Mouse (Mus musculus) liver, postnatal 0 days (tissue): Measurements from ENCODE around the gene Slc35d2. TPM values are rescaled to one million over a fixed set of nuclear protein-coding genes. Genes with fewer than 3 reads are reported as not detected.
"Not testable (repeated sequence)": the region's sequence is repeated elsewhere in the genome, so short reads cannot be mapped to it uniquely, and the experiment has no call there.

Source experiments
- ATAC-seq: fragments of 200-750 bp; cut with Nextera tagmentation; 2 replicates; pipeline ENCODE4 v1.8.0; 2017; ENCODE audit warnings: mild to moderate bottlenecking, moderate library complexity
- DNase-seq: peaks from one replicate; pipeline ENCODE4 v3.0.0-alpha.2; 2016
- H3K27ac ChIP-seq: fragments of 300-500 bp; sonication (generic); 2 replicates; pipeline ENCODE4 v1.5.1; 2014; ENCODE audit warnings: antibody characterized with exemption, moderate library complexity, mild to moderate bottlenecking, low read depth
- H3K27me3 ChIP-seq: fragments of 300-500 bp; sonication (generic); 2 replicates; pipeline ENCODE4 v1.6.1; 2014; ENCODE audit warnings: low read length, control low read depth, mixed read lengths; ENCODE audit not compliant: insufficient read depth
- H3K36me3 ChIP-seq: fragments of 300-500 bp; sonication (generic); replicated peaks from 2 replicates; pipeline ENCODE4 v1.6.1; 2014; ENCODE audit warnings: mild to moderate bottlenecking, control low read depth, low read length, moderate library complexity, mixed read lengths; ENCODE audit not compliant: insufficient read depth
- H3K4me1 ChIP-seq: fragments of 300-500 bp; sonication (generic); 2 replicates; pipeline ENCODE4 v1.6.1; 2014; ENCODE audit warnings: antibody characterized with exemption, mild to moderate bottlenecking, control low read depth; ENCODE audit not compliant: insufficient read depth
- H3K4me2 ChIP-seq: fragments of 300-500 bp; sonication (generic); 2 replicates; pipeline ENCODE4 v1.6.1; 2014; ENCODE audit warnings: low read depth, mild to moderate bottlenecking, low read length, moderate library complexity, mixed read lengths
- H3K4me3 ChIP-seq: fragments of 300-500 bp; sonication (generic); 2 replicates; pipeline ENCODE4 v1.5.1; 2014; ENCODE audit warnings: low read depth, low read length
- H3K9ac ChIP-seq: fragments of 300-500 bp; sonication (generic); replicated peaks from 2 replicates; pipeline ENCODE4 v1.6.1; 2014; ENCODE audit warnings: mild to moderate bottlenecking, moderate library complexity
- H3K9me3 ChIP-seq: fragments of 300-500 bp; sonication (generic); 2 replicates; pipeline ENCODE4 v1.6.1; 2016; ENCODE audit warnings: mild to moderate bottlenecking, control low read depth, low read length, mixed read lengths
- CTCF ChIP-seq: sonication (generic); IDR thresholded peaks from 2 replicates; pipeline ENCODE4 v1.5.1; 2016; ENCODE audit warnings: antibody characterized with exemption, low read depth
- EP300 ChIP-seq: IDR thresholded peaks from 2 replicates; pipeline ENCODE4 v1.6.1; 2016; ENCODE audit warnings: antibody characterized with exemption, low read depth, mild to moderate bottlenecking
- WGBS: fragments of 180-500 bp; shearing (Covaris S2); extraction: QIAGEN DNeasy Blood & Tissue Kit; methylation state at CpG from one replicate; pipeline ENCODE4 v1.1.7; 2014; ENCODE audit not compliant: insufficient replicate concordance; 5-methylcytosine and 5-hydroxymethylcytosine counted together
- polyA plus RNA-seq: library from polyadenylated mRNA; unstranded; fragments of >200 nt; fragmentation: Nextera tagmentation; extraction: Ambion mirVana; gene quantifications from 2 replicates; pipeline ENCODE4 v1.2.1, GENCODE M21; 2015

Gene Slc35d2
- polyA plus RNA-seq, 1 experiment from 2014 or later, result 11.8 TPM

GRCm38 (mm10) chr13:64053959-64054358, 75.2 kb downstream of the Slc35d2 start:
- ATAC-seq (no peak), DNase-seq (no peak)
- H3K27me3 ChIP-seq, result no peaks in the 10 kb centered on the region
- H3K4me3 ChIP-seq, result no peak overlapping the region
- peaks cover 7% of the 10 kb centered on the region for H3K9me3 ChIP-seq
- no peaks in the 10 kb centered on the region for H3K36me3 ChIP-seq
- WGBS, result 46% methylated on average over 1 of the region's 1 CpGs
- H3K4me2 ChIP-seq, result no peak overlapping the region
- no peak overlapping the region for H3K27ac ChIP-seq
- no peak overlapping the region for H3K9ac ChIP-seq
- H3K4me1 ChIP-seq, result no peaks in the 10 kb centered on the region
- no peak for TF ChIP-seq EP300
- no peak for TF ChIP-seq CTCF

DNA sequence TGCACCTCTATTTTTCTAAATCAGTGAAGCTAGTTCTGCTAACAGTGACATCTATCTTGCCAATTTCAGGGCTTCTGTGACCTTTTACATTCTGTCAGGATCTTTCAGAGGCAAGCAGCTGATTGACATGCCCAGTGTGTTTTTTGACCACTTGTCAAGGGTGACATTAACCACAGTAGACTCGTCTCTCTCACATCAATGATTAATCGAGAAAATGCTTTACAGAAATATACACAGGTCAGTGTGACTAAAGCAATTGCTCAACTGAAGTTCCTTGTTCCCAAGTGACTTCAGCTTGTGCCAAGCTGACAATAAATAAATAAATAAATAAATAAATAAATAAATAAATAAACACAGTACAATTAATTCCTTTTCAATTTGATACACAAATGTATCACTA, 76.9 kb downstream of the Slc35d2 start:
- ATAC-seq, result peak; percentile 63
- H3K27ac ChIP-seq, H3K36me3 ChIP-seq, H3K4me3 ChIP-seq, H3K4me1 ChIP-seq, H3K27me3 ChIP-seq, DNase-seq, H3K9me3 ChIP-seq, H3K9ac ChIP-seq, H3K4me2 ChIP-seq: not testable (repeated sequence)
- WGBS, result 55% methylated on average over 2 of the region's 2 CpGs

DNA sequence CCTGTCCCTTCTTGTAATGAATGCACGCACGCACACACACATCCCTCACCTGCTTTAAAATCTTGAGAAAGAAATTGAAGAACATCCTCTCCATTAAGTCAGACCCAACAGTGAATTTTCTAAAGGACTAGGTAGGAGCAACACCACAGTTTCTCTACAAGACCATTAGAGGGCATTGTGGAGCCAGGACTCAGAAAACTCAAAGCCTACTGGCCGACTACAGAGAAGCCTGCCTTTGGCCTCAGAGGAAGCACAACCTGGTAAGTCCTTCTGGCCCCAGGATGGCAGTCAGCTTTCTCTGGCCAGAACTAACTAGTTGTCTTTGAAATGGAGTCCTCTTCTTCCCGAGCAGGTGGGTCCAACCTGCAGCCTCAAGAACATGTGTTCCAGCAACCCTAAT, 78.3 kb downstream of the Slc35d2 start:
- Histone ChIP-seq H3K9ac (no peak overlapping the region), H3K27me3 (no peaks in the 10 kb centered on the region), H3K9me3 (peaks cover 7% of the 10 kb centered on the region), H3K27ac (no peak overlapping the region), H3K4me2 (no peak overlapping the region), H3K36me3 (no peaks in the 10 kb centered on the region), H3K4me3 (no peak overlapping the region), H3K4me1 (no peaks in the 10 kb centered on the region)
- ATAC-seq (no peak), DNase-seq (no peak)
- TF ChIP-seq CTCF (peak; percentile 51), EP300 (no peak)
- 65% methylated on average over 4 of the region's 4 CpGs for WGBS

GRCm38 (mm10) chr13:64049535-64049934, 79.6 kb downstream of the Slc35d2 start:
- ATAC-seq (0 out of 2 replicates have a peak, but pooled peaks have one; percentile 43), DNase-seq (no peak)
- Histone ChIP-seq H3K36me3 (no peaks in the 10 kb centered on the region), H3K27ac (no peak overlapping the region), H3K9ac (no peak overlapping the region), H3K4me1 (no peaks in the 10 kb centered on the region), H3K27me3 (no peaks in the 10 kb centered on the region), H3K9me3 (peaks cover 7% of the 10 kb centered on the region), H3K4me2 (no peak overlapping the region), H3K4me3 (no peak overlapping the region)
- no peak for TF ChIP-seq EP300
- no peak for TF ChIP-seq CTCF

GRCm38 (mm10) chr13:64048467-64048866, 80.7 kb downstream of the Slc35d2 start:
- Histone ChIP-seq H3K4me2 (no peak overlapping the region), H3K27ac (no peak overlapping the region), H3K36me3 (no peaks in the 10 kb centered on the region), H3K27me3 (no peaks in the 10 kb centered on the region), H3K9ac (no peak overlapping the region), H3K4me3 (no peak overlapping the region), H3K4me1 (no peaks in the 10 kb centered on the region), H3K9me3 (peaks cover 7% of the 10 kb centered on the region)
- no peak for DNase-seq
- no peak for ATAC-seq
- WGBS, result 52% methylated on average over 2 of the region's 2 CpGs
- TF ChIP-seq EP300 (no peak), CTCF (no peak)

Other genes with a start within 250 kb of the Slc35d2 start
- gene Hsd17b3, start 40.1 kb downstream of the Slc35d2 start, polyA plus RNA-seq, result not detected in 2 replicates
- 9.8 and 11.7 TPM in 2 replicates for gene Zfp367, start 23.8 kb upstream of the Slc35d2 start, polyA plus RNA-seq
- 9.0 and 11.9 TPM in 2 replicates for gene Habp4, start 32.5 kb upstream of the Slc35d2 start, polyA plus RNA-seq
- gene Cdc14b, start 145.9 kb upstream of the Slc35d2 start, polyA plus RNA-seq, result 4.5 and 5.3 TPM in 2 replicates
- 37.8 and 39.3 TPM in 2 replicates for gene Aaed1, start 183.3 kb upstream of the Slc35d2 start, polyA plus RNA-seq
- 1,130 and 1,294 TPM in 2 replicates for gene Ctsl, start 241.5 kb upstream of the Slc35d2 start, polyA plus RNA-seq